Mouse (Mus musculus) MEL (cell line): ENCODE measurements at regions not wholly inside any gene's neighbourhood (a gene's known extent, or its start where the extent isn't known, plus 50 kb on each side); places are given as distances from the start of the nearest gene placed in this dataset.

Source experiments
- CTCF ChIP-seq, 3 experiments: IDR thresholded peaks in 2 of 3; conservative IDR thresholded peaks in 1 of 3; 2 replicates each; pipeline ENCODE4 v1.5.1; 2011 to 2012; ENCODE audit warnings: low read length in 3 of 3, low read depth in 2 of 3, mild to moderate bottlenecking in 2 of 3, improper control_type of control experiment in 1 of 3, inconsistent platforms in 1 of 3, mixed read lengths in 1 of 3, moderate library complexity in 1 of 3; ENCODE audit not compliant: control insufficient read depth in 1 of 3, insufficient read depth in 1 of 3, poor library complexity in 1 of 3, severe bottlenecking in 1 of 3
- POLR2A ChIP-seq, 2 experiments: IDR thresholded peaks; 2 replicates each; pipeline ENCODE4 v1.6.1; 2011 to 2012; ENCODE audit warnings: low read length in 2 of 2, mild to moderate bottlenecking in 2 of 2, control low read depth in 1 of 2, improper control_type of control experiment in 1 of 2, low read depth in 1 of 2, moderate library complexity in 1 of 2; ENCODE audit not compliant: control insufficient read depth in 1 of 2, insufficient read depth in 1 of 2, poor library complexity in 1 of 2
- SIN3A ChIP-seq: IDR thresholded peaks from 2 replicates; pipeline ENCODE4 v1.6.1; 2012; ENCODE audit warnings: low read length, improper control_type of control experiment, inconsistent platforms

GRCm38 (mm10) chr11:114515278-114515677 lies 153.0 kb upstream of the Rpl38 start:
- TF ChIP-seq CTCF (IDR thresholded peaks at IDR 0.05 in 2 of 3, conservative IDR thresholded peaks at IDR 0.05 in 1 of 3; ENCODE audit: control insufficient read depth in 1 of 3, insufficient read depth in 1 of 3, low read depth in 2 of 3, low read length in 3 of 3, poor library complexity in 1 of 3, severe bottlenecking in 1 of 3) (no peak), POLR2A (IDR thresholded peaks at IDR 0.05; ENCODE audit: control insufficient read depth in 1 of 2, insufficient read depth in 1 of 2, low read depth in 1 of 2, low read length in 2 of 2, poor library complexity in 1 of 2) (no peak), SIN3A (no peak)
